Mouse (Mus musculus) G1E (cell line): ENCODE measurements at regions not wholly inside any gene's neighbourhood (a gene's known extent, or its start where the extent isn't known, plus 50 kb on each side); places are given as distances from the start of the nearest gene placed in this dataset.

Experiments
- CTCF ChIP-seq: IDR thresholded peaks from 2 replicates; pipeline ENCODE4 v1.5.1; 2012; ENCODE audit warnings: low read depth, low read length, inconsistent platforms, mixed read lengths
- GATA1 ChIP-seq: IDR thresholded peaks from 2 replicates; pipeline ENCODE4 v1.6.1; 2012; ENCODE audit warnings: borderline replicate concordance, low read length, inconsistent platforms, mixed read lengths
- GATA2 ChIP-seq: IDR thresholded peaks from 2 replicates; pipeline ENCODE4 v1.6.1; 2012; ENCODE audit warnings: low read depth, low read length, inconsistent platforms, borderline replicate concordance
- POLR2AphosphoS5 ChIP-seq: IDR thresholded peaks from 2 replicates; pipeline ENCODE4 v1.6.1; 2012; ENCODE audit warnings: low read depth, low read length, inconsistent platforms; ENCODE audit not compliant: insufficient replicate concordance

- no peak for TF ChIP-seq CTCF
- TF ChIP-seq POLR2AphosphoS5, result no peak
- no peak for TF ChIP-seq GATA2
- no peak for TF ChIP-seq GATA1
Observed at GRCm38 (mm10) chr3:143053286-143053993, 171.6 kb upstream of the Pkn2 start.
